ENCODE assay signal across 11 mouse cellular contexts in the genomic region with DNA sequence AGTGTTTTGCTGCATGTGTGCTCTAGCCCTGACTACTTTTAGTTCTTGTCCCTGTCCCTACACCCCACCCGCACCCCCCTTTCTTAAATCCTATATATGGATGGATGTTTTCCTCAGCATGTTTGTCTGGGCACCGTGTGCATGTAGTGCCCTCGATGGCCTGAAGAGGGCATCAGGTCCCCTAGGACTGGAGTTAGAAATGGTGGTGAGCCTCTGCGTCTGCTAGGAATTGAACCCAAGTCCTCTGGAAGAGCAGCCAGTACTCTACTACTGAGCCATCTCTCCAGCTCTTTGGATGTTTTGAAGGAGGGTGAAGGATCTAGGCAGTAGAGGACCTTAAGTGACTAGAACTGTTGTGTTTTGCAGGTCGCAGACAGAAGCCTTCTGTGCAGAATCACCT. TPM values are rescaled to one million over a fixed set of nuclear protein-coding genes. Genes with fewer than 3 reads are reported as not detected.
DNase-seq lines count a peak whose midpoint lies in the region; ATAC-seq and TF ChIP-seq lines count a peak whose summit lies in the region.
"Had no signal": no experiment of that assay in that cellular context is flagged by ENCODE, and none has a peak within 500 bp of the region (broad histone marks: within the 10 kb centered on the region; RNA-seq: fewer than 3 reads in every experiment).

No protein-coding gene starts in this region.

- no peak for DNase-seq in hindbrain, postnatal 0 days (ENCODE audit: low spot score)
- DNase-seq in hindbrain, embryonic 10.5 days (ENCODE audit: low spot score): no peak
- DNase-seq in 3T3-L1 (ENCODE audit: low read depth, low spot score): peak; percentile 34
- DNase-seq in CD8-positive naive resting alpha-beta T cell, adult 2 months (ENCODE audit: low read depth in 2 of 2, low spot score in 2 of 2): peak; percentile 11 to 37
- no peak for DNase-seq in gastrocnemius, postnatal 14 days
- DNase-seq in adrenal gland, adult 8-10 months: no peak
- DNase-seq in cerebellum, adult 8-10 months: no peak
- DNase-seq: adrenal gland, postnatal 14 days had no signal

- no peak overlapping the region for H3K9ac ChIP-seq in hindbrain, postnatal 0 days (replicated peaks; ENCODE audit: low read length)
- H3K9ac ChIP-seq: hindbrain, embryonic 15.5 days had no signal

- no peak overlapping the region for H3K4me2 ChIP-seq in hindbrain, postnatal 0 days (ENCODE audit: low read depth, low read length)
- H3K4me2 ChIP-seq: hindbrain, embryonic 15.5 days had no signal

- H3K9me3 ChIP-seq in hindbrain, postnatal 0 days (ENCODE audit: low read length): no peaks in the 10 kb centered on the region
- H3K9me3 ChIP-seq in hindbrain, embryonic 10.5 days: no peaks in the 10 kb centered on the region
- H3K9me3 ChIP-seq: hindbrain, embryonic 15.5 days; megakaryocyte, embryonic 14.5 days had no signal

- WGBS in hindbrain, postnatal 0 days: 88% methylated on average over 5 of the region's 5 CpGs
- WGBS in hindbrain, embryonic 10.5 days: 90% methylated on average over 5 of the region's 5 CpGs

- H3K36me3 ChIP-seq in hindbrain, postnatal 0 days (ENCODE audit: insufficient read depth, low read length): peaks cover 40% of the 10 kb centered on the region
- peaks cover 49% of the 10 kb centered on the region for H3K36me3 ChIP-seq in hindbrain, embryonic 10.5 days

- no peak overlapping the region for H3K27ac ChIP-seq in hindbrain, postnatal 0 days
- H3K27ac ChIP-seq in hindbrain, embryonic 10.5 days: no peak overlapping the region
- H3K27ac ChIP-seq: hindbrain, embryonic 15.5 days had no signal

- no peaks in the 10 kb centered on the region for H3K27me3 ChIP-seq in hindbrain, postnatal 0 days (ENCODE audit: insufficient read depth, low read length)
- no peaks in the 10 kb centered on the region for H3K27me3 ChIP-seq in hindbrain, embryonic 10.5 days (ENCODE audit: insufficient read depth, poor library complexity, severe bottlenecking)
- H3K27me3 ChIP-seq: hindbrain, embryonic 15.5 days; megakaryocyte, embryonic 14.5 days had no signal

- peak; percentile 40 for TF ChIP-seq CTCF in hindbrain, postnatal 0 days (IDR thresholded peaks at IDR 0.05; ENCODE audit: low read depth)

- H3K4me3 ChIP-seq in hindbrain, postnatal 0 days (ENCODE audit: low read length): no peak overlapping the region
- no peak overlapping the region for H3K4me3 ChIP-seq in hindbrain, embryonic 10.5 days
- H3K4me3 ChIP-seq: hindbrain, embryonic 15.5 days had no signal

- no peaks in the 10 kb centered on the region for H3K4me1 ChIP-seq in hindbrain, postnatal 0 days (ENCODE audit: insufficient read depth, low read length)
- H3K4me1 ChIP-seq in hindbrain, embryonic 10.5 days (replicated peaks): 0 out of 2 replicates have a peak, but pooled peaks cover 4% of the 10 kb centered on the region
- H3K4me1 ChIP-seq: hindbrain, embryonic 15.5 days had no signal

- intact Hi-C loops in gastrocnemius, postnatal 14 days (cut with DNase I; ENCODE audit: low total_unique reads): no loop called here

- ATAC-seq in hindbrain, postnatal 0 days: no peak
- ATAC-seq in erythroblast, adult 5-6 weeks (replicated peaks; ENCODE audit: low FRiP score, poor library complexity, severe bottlenecking): peak; percentile 72

RNA-seq across cellular contexts. Expression of gene Crebrf, which starts 16.6 kb away (rescaled TPM):
- 17.7 and 23.5 TPM in 2 replicates for total RNA-seq in hindbrain, postnatal 0 days (2014; rRNA removed)
- 11.7 and 13.4 TPM in 2 replicates for polyA plus RNA-seq in hindbrain, postnatal 0 days (2015; fragmentation: Nextera tagmentation; extraction: Ambion mirVana)
- polyA plus RNA-seq in hindbrain, embryonic 10.5 days (2016; fragmentation: Nextera tagmentation; extraction: Ambion mirVana): 3.4 and 4.6 TPM in 2 replicates
- total RNA-seq in erythroblast, adult 5-6 weeks (2015; ENCODE audit: low replicate concordance): 25.9 and 33.4 TPM in 2 replicates
- 65.0 and 158 TPM in 2 replicates for total RNA-seq in erythroblast, adult 5-6 weeks (2017; ENCODE audit: low replicate concordance)
- 10 to 100 TPM; 14.1 to 20.1 TPM for total RNA-seq in gastrocnemius, postnatal 14 days (2021)
- total RNA-seq in adrenal gland, adult 8-10 months (2022): 10 to 100 TPM; 71.1 to 94.5 (median 80.0) TPM

RNA-seq across cellular contexts. Expression of gene Atp6v0e, which starts 35.8 kb away (rescaled TPM):
- 98.2 and 124 TPM in 2 replicates for total RNA-seq in hindbrain, postnatal 0 days (2014; rRNA removed)
- polyA plus RNA-seq in hindbrain, postnatal 0 days (2015; fragmentation: Nextera tagmentation; extraction: Ambion mirVana): 121 and 133 TPM in 2 replicates
- polyA plus RNA-seq in hindbrain, embryonic 10.5 days (2016; fragmentation: Nextera tagmentation; extraction: Ambion mirVana): 140 and 149 TPM in 2 replicates
- 119 and 130 TPM in 2 replicates for total RNA-seq in erythroblast, adult 5-6 weeks (2015; ENCODE audit: low replicate concordance)
- 100 and 176 TPM in 2 replicates for total RNA-seq in erythroblast, adult 5-6 weeks (2017; ENCODE audit: low replicate concordance)
- 10 to 100 TPM; 37.4 to 40.8 TPM for total RNA-seq in gastrocnemius, postnatal 14 days (2021)
- total RNA-seq in adrenal gland, adult 8-10 months (2022): 100 to 1,000 TPM; 183 to 265 (median 234) TPM

Comparison
In these comparisons a context has a peak if more than half of its experiments do, and no peak if none do; other contexts are left out.
1. DNase-seq: peak in 3T3-L1 (single experiment) and CD8-positive naive resting alpha-beta T cell, adult 2 months (2 of 2); none in hindbrain, postnatal 0 days (single experiment), hindbrain, embryonic 10.5 days (single experiment), gastrocnemius, postnatal 14 days (single experiment), adrenal gland, adult 8-10 months (single experiment) and cerebellum, adult 8-10 months (single experiment).